Mouse (Mus musculus): ENCODE measurements around the gene Gm3033. TPM values are rescaled to one million over a fixed set of nuclear protein-coding genes. Genes with fewer than 3 reads are reported as not detected.

Gene Gm3033
- polyA plus RNA-seq (2014; fragmentation: Illumina TruSeq; extraction: RNeasy Lipid Tissue Mini Kit (QIAGEN cat#74804)): not detected

GRCm38 (mm10) chr14:3845945-3846344, at the start of gene Gm3033:
Gene Gm3033 (plus strand): TSS chr14:3846245.

DNA sequence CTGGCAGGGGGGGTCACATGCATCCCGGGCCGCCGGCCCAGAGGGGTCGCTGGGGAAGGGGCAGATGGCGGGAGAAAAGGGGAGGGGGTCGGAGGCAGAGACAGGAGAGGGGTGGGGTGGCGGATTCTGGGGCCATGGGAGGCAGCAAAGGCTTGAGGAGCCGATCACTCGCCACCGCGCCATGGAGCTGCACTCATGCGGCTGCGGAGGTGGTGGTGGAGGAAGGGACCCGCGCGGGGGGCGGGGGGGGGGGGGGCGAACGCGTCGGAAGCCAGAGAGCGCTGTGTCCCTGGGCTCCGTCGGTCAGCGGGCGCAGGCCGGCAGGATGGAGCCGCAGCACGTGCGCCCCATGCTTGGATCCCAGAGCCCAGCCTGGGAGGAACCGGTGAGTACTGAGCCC, 36.3 kb upstream of the Gm3033 start, which contains the start of gene Gm3002:
TSS of gene Gm3002 (plus strand) at position 301 of the 400 bp plus-strand sequence.

DNA sequence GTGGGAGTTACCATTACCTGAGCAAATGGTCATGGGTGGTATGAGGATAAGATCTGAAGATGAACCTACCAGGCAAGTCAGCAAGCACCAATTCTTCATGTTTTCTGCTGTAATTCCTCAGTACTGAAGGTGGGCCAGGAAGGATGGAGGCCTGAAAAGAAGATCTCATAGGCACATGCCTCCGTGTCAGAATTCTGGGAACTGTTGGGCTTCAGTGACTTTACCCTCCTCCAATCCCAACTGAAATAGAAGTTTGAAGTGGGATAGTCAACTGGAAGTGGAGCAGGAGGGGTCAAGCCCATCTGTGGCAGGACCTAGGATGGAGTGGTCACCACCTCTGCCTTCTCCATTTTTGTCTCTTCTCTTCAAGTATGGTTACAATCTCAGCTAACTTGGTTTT, 37.8 kb downstream of the Gm3033 start, which contains the start of gene Gm2916:
TSS of gene Gm2916 (plus strand) at position 301 of the 400 bp plus-strand sequence.

Other genes starting within 250 kb of the Gm3033 start
- gene Gm3012, start 211.7 kb upstream of the Gm3033 start, polyA plus RNA-seq (2014; fragmentation: Illumina TruSeq; extraction: RNeasy Lipid Tissue Mini Kit (QIAGEN cat#74804)): not detected
- not detected for gene Gm3020, start 194.2 kb upstream of the Gm3033 start, polyA plus RNA-seq (2014; fragmentation: Illumina TruSeq; extraction: RNeasy Lipid Tissue Mini Kit (QIAGEN cat#74804))
- gene Gm3043, start 157.5 kb upstream of the Gm3033 start, polyA plus RNA-seq (2014; fragmentation: Illumina TruSeq; extraction: RNeasy Lipid Tissue Mini Kit (QIAGEN cat#74804)): not detected
- gene Gm3002, start 36.2 kb upstream of the Gm3033 start, polyA plus RNA-seq (2014; fragmentation: Illumina TruSeq; extraction: RNeasy Lipid Tissue Mini Kit (QIAGEN cat#74804)): not detected
- gene Gm2916, start 37.9 kb downstream of the Gm3033 start, polyA plus RNA-seq (2014; fragmentation: Illumina TruSeq; extraction: RNeasy Lipid Tissue Mini Kit (QIAGEN cat#74804)): not detected
- not detected for gene Gm3029, start 85.5 kb downstream of the Gm3033 start, polyA plus RNA-seq (2014; fragmentation: Illumina TruSeq; extraction: RNeasy Lipid Tissue Mini Kit (QIAGEN cat#74804))
- not detected for gene Gm3095, start 117.3 kb downstream of the Gm3033 start, polyA plus RNA-seq (2014; fragmentation: Illumina TruSeq; extraction: RNeasy Lipid Tissue Mini Kit (QIAGEN cat#74804))
- not detected for gene Gm3099, start 152.1 kb downstream of the Gm3033 start, polyA plus RNA-seq (2014; fragmentation: Illumina TruSeq; extraction: RNeasy Lipid Tissue Mini Kit (QIAGEN cat#74804))
- gene Gm5796, start 177.7 kb downstream of the Gm3033 start, polyA plus RNA-seq (2014; fragmentation: Illumina TruSeq; extraction: RNeasy Lipid Tissue Mini Kit (QIAGEN cat#74804)): not detected
- not detected for gene Gm3115, start 237.9 kb downstream of the Gm3033 start, polyA plus RNA-seq (2014; fragmentation: Illumina TruSeq; extraction: RNeasy Lipid Tissue Mini Kit (QIAGEN cat#74804))

Data from ovary, adult 10 weeks (tissue).